Mouse (Mus musculus): ENCODE measurements at regions not wholly inside any gene's neighbourhood (a gene's known extent, or its start where the extent isn't known, plus 50 kb on each side); places are given as distances from the start of the nearest gene placed in this dataset.
A peak's percentile ranks its signal among the peaks of the same experiment; 100 is the strongest.

DNA sequence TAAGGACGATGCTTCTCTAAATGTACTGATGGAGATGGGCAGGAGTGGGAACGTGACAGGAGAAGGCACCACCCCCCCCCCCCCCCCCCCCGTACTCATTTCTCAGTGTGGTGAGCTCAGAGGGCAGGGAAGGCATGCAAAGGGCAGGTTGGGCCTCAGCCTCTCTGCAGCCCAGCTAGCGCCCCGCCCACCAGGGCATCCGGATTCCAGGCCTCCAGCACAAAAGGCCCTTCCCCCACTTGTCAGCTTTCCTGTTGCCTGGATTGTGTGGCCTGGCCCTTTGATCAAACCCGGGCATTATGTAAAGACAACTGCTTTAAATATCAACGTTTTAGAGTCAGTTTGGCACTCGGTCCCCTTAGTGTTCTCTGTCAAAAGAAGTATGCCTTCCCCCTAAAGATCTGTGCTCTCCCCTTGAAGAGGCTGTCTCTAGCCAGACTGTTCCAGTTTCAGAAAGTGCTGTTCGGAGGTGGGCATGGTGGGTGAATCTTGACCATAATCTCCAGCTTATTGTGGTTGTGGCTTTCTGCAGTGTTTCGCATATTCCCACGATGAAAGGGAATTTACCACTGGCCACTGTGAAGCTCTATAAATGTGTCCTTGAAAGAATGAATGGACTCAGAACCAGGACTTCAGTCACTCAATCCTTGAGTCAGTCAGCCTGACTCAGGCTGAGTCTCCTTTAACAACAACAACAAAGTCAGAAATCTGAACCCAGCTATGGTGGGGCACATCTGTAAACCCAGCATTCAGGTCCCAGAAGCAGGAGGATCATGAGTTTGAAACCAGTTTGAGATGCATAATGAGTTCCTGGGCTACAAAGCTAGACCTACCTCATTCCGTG, 192.4 kb upstream of the Klf3 start:
- H3K27ac ChIP-seq (replicated peaks) = peak overlapping the region; percentile 35; the same call in 1 of the 2 replicates
- no peaks in the 10 kb centered on the region for H3K9me3 ChIP-seq (replicated peaks)
- peak; percentile 75 for ATAC-seq (ENCODE audit: insufficient read depth)
- H3K4me3 ChIP-seq (replicated peaks) = no peak overlapping the region
- 25% methylated on average over 12 of the region's 13 CpGs for WGBS (ENCODE audit: insufficient replicate concordance)
- H3K9ac ChIP-seq = no peak overlapping the region
- H3K36me3 ChIP-seq (replicated peaks) = no peaks in the 10 kb centered on the region
- peaks cover 27% of the 10 kb centered on the region for H3K4me1 ChIP-seq (replicated peaks)
- 0 out of 2 replicates have a peak overlapping the region, but pooled peaks have one; percentile 13 for H3K4me2 ChIP-seq
- H3K27me3 ChIP-seq = no peaks in the 10 kb centered on the region

DNA sequence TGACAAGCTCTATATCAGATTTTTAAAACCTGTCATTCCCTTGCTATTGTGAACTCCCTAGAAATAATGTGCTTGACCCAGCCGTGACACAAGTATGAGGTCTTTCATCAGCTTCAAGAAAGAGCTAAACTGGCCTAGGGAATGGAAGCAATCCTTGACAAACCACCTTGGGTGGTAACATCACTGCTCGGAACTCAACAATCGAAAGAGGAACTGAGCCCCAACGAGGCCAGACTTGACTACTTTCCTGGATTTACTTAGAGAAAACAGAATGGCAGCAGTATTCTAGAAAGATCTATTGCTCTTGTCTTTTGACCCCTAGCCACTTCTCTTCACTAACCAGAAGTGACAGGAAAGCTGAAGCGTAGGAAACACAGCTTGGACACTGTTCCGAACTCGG, 191.2 kb upstream of the Klf3 start:
- no peaks in the 10 kb centered on the region for H3K36me3 ChIP-seq (replicated peaks)
- WGBS (ENCODE audit: insufficient replicate concordance) = 63% methylated on average over 7 of the region's 7 CpGs
- no peaks in the 10 kb centered on the region for H3K9me3 ChIP-seq (replicated peaks)
- no peak overlapping the region for H3K4me3 ChIP-seq (replicated peaks)
- no peak overlapping the region for H3K27ac ChIP-seq (replicated peaks)
- no peak overlapping the region for H3K9ac ChIP-seq
- peaks cover 27% of the 10 kb centered on the region for H3K4me1 ChIP-seq (replicated peaks)
- no peaks in the 10 kb centered on the region for H3K27me3 ChIP-seq
- no peak for ATAC-seq (ENCODE audit: insufficient read depth)
- no peak overlapping the region for H3K4me2 ChIP-seq

DNA sequence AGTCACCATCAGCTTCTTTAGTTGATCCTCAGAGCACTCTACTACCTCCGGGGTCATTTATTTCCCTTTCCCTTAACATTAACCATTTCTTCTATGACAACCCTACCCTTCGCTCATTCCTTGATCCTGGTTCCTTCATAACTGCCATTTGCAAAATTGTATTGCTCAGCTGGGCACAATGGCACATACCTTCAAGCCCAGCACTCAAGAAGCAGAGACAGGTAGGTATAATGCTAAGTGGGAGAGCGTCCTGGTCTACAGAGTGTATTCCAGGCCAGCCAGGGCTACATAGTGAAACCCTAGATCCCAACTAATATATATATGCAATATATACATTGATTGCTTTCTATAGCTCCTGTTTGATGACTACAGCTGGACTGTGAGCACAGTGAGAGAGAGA, 189.5 kb upstream of the Klf3 start:
- no peak overlapping the region for H3K4me2 ChIP-seq
- H3K9me3 ChIP-seq (replicated peaks) = no peaks in the 10 kb centered on the region
- no peak overlapping the region for H3K9ac ChIP-seq
- H3K4me3 ChIP-seq (replicated peaks) = no peak overlapping the region
- H3K27me3 ChIP-seq = no peaks in the 10 kb centered on the region
- H3K27ac ChIP-seq (replicated peaks) = no peak overlapping the region
- 79% methylated on average over 3 of the region's 3 CpGs for WGBS (ENCODE audit: insufficient replicate concordance)
- peaks cover 25% of the 10 kb centered on the region for H3K4me1 ChIP-seq (replicated peaks)
- ATAC-seq (ENCODE audit: insufficient read depth) = no peak
- no peaks in the 10 kb centered on the region for H3K36me3 ChIP-seq (replicated peaks)

GRCm38 (mm10) chr5:64618126-64618525, 185.1 kb upstream of the Klf3 start:
- WGBS (ENCODE audit: insufficient replicate concordance) = 66% methylated on average over 5 of the region's 5 CpGs
- ATAC-seq (ENCODE audit: insufficient read depth) = no peak
- no peak overlapping the region for H3K27ac ChIP-seq (replicated peaks)
- H3K4me3 ChIP-seq (replicated peaks) = no peak overlapping the region
- no peaks in the 10 kb centered on the region for H3K27me3 ChIP-seq
- peaks cover 10% of the 10 kb centered on the region for H3K4me1 ChIP-seq (replicated peaks)
- no peaks in the 10 kb centered on the region for H3K36me3 ChIP-seq (replicated peaks)
- no peaks in the 10 kb centered on the region for H3K9me3 ChIP-seq (replicated peaks)
- no peak overlapping the region for H3K9ac ChIP-seq
- no peak overlapping the region for H3K4me2 ChIP-seq

- Histone ChIP-seq H3K4me2 (no peak overlapping the region), H3K4me3 (replicated peaks) (no peak overlapping the region), H3K27me3 (0 out of 2 replicates have a peak, but pooled peaks cover 3% of the 10 kb centered on the region), H3K9ac (no peak overlapping the region), H3K27ac (replicated peaks) (no peak overlapping the region), H3K36me3 (replicated peaks) (no peaks in the 10 kb centered on the region), H3K4me1 (replicated peaks) (peaks cover 22% of the 10 kb centered on the region), H3K9me3 (replicated peaks) (no peaks in the 10 kb centered on the region)
- 65% methylated on average over 5 of the region's 5 CpGs for WGBS (ENCODE audit: insufficient replicate concordance)
- no peak for ATAC-seq (ENCODE audit: insufficient read depth)
These were observed 183.4 kb upstream of the Klf3 start for GRCm38 (mm10) chr5:64619752-64620151.

DNA sequence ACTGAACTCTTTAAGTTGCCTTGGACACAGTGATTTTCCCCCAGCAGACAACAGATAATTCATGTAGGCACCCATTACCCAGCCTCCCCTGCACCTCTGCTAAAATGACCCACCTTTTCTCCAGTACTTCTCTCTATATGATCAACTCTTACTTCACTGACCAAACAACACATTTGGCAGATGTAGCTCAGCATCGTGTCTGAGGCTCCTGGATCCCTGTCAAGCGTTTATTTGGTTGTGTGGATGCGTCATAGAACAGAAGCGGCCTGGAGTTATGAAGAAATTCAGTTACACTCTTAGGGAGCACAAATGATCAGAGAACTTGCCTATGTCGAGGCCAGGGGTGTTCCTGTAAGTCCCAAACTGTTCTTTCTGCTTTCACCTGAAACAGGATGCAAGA, 182.5 kb upstream of the Klf3 start:
- Histone ChIP-seq H3K27ac (replicated peaks) (no peak overlapping the region), H3K27me3 (peaks cover 12% of the 10 kb centered on the region), H3K4me3 (replicated peaks) (no peak overlapping the region), H3K4me2 (no peak overlapping the region), H3K36me3 (replicated peaks) (no peaks in the 10 kb centered on the region), H3K9me3 (replicated peaks) (no peaks in the 10 kb centered on the region), H3K4me1 (replicated peaks) (peaks cover 26% of the 10 kb centered on the region), H3K9ac (no peak overlapping the region)
- no peak for ATAC-seq (ENCODE audit: insufficient read depth)
- 73% methylated on average over 5 of the region's 5 CpGs for WGBS (ENCODE audit: insufficient replicate concordance)

- ATAC-seq (ENCODE audit: insufficient read depth) = no peak
- H3K27me3 ChIP-seq = peaks cover 19% of the 10 kb centered on the region
- H3K4me1 ChIP-seq (replicated peaks) = peaks cover 33% of the 10 kb centered on the region
- H3K4me2 ChIP-seq = no peak overlapping the region
- H3K27ac ChIP-seq (replicated peaks) = no peak overlapping the region
- H3K36me3 ChIP-seq (replicated peaks) = no peaks in the 10 kb centered on the region
- H3K9me3 ChIP-seq (replicated peaks) = no peaks in the 10 kb centered on the region
- H3K4me3 ChIP-seq (replicated peaks) = no peak overlapping the region
- H3K9ac ChIP-seq = no peak overlapping the region
- 78% methylated on average over 1 of the region's 1 CpGs for WGBS (ENCODE audit: insufficient replicate concordance)
These were observed 181.8 kb upstream of the Klf3 start for GRCm38 (mm10) chr5:64621386-64621785.

- ATAC-seq (ENCODE audit: insufficient read depth) = peak; percentile 66
- 65% methylated on average over 3 of the region's 3 CpGs for WGBS (ENCODE audit: insufficient replicate concordance)
These were observed 179.5 kb upstream of the Klf3 start for GRCm38 (mm10) chr5:64623653-64624052.

DNA sequence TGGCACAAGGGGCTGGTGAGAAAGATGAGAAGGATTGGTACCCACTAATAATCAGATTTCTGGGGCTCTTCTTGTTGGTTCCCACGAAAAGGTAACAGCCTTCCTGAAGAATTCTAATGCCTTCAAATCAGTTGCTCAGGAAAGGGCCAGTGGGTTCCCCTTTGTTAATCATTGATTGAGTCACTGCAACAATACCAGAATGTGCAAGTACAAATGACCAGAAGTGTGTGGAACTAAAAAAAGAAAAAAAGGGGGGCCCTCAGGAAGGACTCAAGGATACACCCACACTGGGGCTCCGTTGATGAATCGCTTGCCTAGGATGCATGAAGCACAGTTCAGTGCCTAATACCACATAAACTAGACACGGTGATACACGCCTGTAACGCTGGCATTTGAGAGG, 179.0 kb upstream of the Klf3 start:
- Histone ChIP-seq H3K9ac (no peak overlapping the region), H3K27me3 (peaks cover 34% of the 10 kb centered on the region), H3K27ac (replicated peaks) (peak overlapping the region; percentile 14; the same call in 1 of the 2 replicates), H3K9me3 (replicated peaks) (no peaks in the 10 kb centered on the region), H3K36me3 (replicated peaks) (no peaks in the 10 kb centered on the region), H3K4me1 (replicated peaks) (peaks cover 37% of the 10 kb centered on the region), H3K4me3 (replicated peaks) (no peak overlapping the region), H3K4me2 (no peak overlapping the region; the same call in 1 of the 2 replicates)
- WGBS (ENCODE audit: insufficient replicate concordance) = 64% methylated on average over 6 of the region's 6 CpGs
- no peak for ATAC-seq (ENCODE audit: insufficient read depth)

More at GRCm38 (mm10) chr5:64623653-64624052, 179.5 kb upstream of the Klf3 start:
- peaks cover 37% of the 10 kb centered on the region for H3K4me1 ChIP-seq (replicated peaks)
- peaks cover 34% of the 10 kb centered on the region for H3K27me3 ChIP-seq
- no peak overlapping the region for H3K9ac ChIP-seq
- H3K4me3 ChIP-seq (replicated peaks) = no peak overlapping the region
- H3K36me3 ChIP-seq (replicated peaks) = no peaks in the 10 kb centered on the region
- no peak overlapping the region for H3K4me2 ChIP-seq
- H3K27ac ChIP-seq (replicated peaks) = 0 out of 2 replicates have a peak overlapping the region, but pooled peaks have one; percentile 14
- H3K9me3 ChIP-seq (replicated peaks) = no peaks in the 10 kb centered on the region

- peaks cover 34% of the 10 kb centered on the region for H3K27me3 ChIP-seq
- no peak overlapping the region for H3K4me2 ChIP-seq
- WGBS (ENCODE audit: insufficient replicate concordance) = 61% methylated on average over 4 of the region's 4 CpGs
- no peak overlapping the region for H3K9ac ChIP-seq
- no peaks in the 10 kb centered on the region for H3K9me3 ChIP-seq (replicated peaks)
- H3K4me1 ChIP-seq (replicated peaks) = peaks cover 39% of the 10 kb centered on the region
- no peak overlapping the region for H3K27ac ChIP-seq (replicated peaks)
- H3K4me3 ChIP-seq (replicated peaks) = no peak overlapping the region
- no peak for ATAC-seq (ENCODE audit: insufficient read depth)
- no peaks in the 10 kb centered on the region for H3K36me3 ChIP-seq (replicated peaks)
These were observed 177.8 kb upstream of the Klf3 start for GRCm38 (mm10) chr5:64625421-64625820.

- Histone ChIP-seq H3K27ac (replicated peaks) (no peak overlapping the region), H3K27me3 (peaks cover 34% of the 10 kb centered on the region), H3K4me1 (replicated peaks) (peaks cover 41% of the 10 kb centered on the region), H3K9me3 (replicated peaks) (no peaks in the 10 kb centered on the region), H3K4me3 (replicated peaks) (no peak overlapping the region), H3K9ac (no peak overlapping the region), H3K36me3 (replicated peaks) (no peaks in the 10 kb centered on the region), H3K4me2 (no peak overlapping the region)
- no peak for ATAC-seq (ENCODE audit: insufficient read depth)
- 10% methylated on average over 6 of the region's 6 CpGs for WGBS (ENCODE audit: insufficient replicate concordance)
These were observed 177.3 kb upstream of the Klf3 start for GRCm38 (mm10) chr5:64625841-64626298.

Data from liver, embryonic 15.5 days (tissue).